Mouse (Mus musculus) liver, adult 10 weeks (tissue): ENCODE measurements around the gene Tmem268. TPM values are rescaled to one million over a fixed set of nuclear protein-coding genes. Genes with fewer than 3 reads are reported as not detected.

ENCODE experiments used
- polyA plus RNA-seq: library from polyadenylated mRNA; stranded (reverse); fragments of 350-450 nt; fragmentation: Illumina TruSeq; extraction: RNeasy Lipid Tissue Mini Kit (QIAGEN cat#74804); gene quantifications from one replicate; pipeline ENCODE4 v1.2.3, GENCODE M21; 2014; ENCODE audit warnings: low read depth, low replicate concordance

Tmem268 gene
- 2.9 TPM for polyA plus RNA-seq

DNA sequence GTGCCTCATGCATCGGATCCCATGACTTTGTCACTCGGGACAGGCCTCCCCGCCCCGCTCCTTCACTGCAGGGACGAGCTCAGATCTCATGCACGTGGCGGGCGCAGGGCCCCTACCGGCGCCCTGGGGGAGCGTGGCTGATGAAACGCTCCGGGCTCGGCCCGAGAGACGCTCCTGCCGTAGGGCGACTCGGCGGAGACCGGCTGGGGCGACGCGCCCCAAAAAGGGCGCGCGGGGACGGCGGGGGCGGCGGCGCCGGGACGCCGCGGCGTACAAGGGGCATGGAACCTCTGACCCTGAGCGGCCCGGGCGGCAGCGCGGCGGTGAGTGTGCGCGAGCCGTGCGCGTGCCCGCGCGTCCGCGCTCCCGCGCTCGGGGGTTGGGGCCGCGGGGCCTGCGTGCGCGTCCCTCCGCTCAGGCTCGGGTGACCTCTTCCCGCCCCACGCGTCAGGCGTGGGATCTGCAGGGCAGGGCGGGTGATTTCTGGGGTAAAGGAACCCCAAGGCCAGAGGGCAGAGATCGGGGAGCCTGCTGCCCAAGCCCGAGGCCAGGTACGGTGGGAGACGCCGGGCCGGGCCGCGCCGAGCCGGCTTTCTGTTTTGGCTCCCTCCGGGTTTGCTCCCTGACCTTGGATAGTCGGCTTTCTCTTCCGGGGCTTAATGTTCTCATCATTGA lies at the start of gene Tmem268:
Gene Tmem268 (plus strand): TSS at position 375 of the 675 bp plus-strand sequence.

DNA sequence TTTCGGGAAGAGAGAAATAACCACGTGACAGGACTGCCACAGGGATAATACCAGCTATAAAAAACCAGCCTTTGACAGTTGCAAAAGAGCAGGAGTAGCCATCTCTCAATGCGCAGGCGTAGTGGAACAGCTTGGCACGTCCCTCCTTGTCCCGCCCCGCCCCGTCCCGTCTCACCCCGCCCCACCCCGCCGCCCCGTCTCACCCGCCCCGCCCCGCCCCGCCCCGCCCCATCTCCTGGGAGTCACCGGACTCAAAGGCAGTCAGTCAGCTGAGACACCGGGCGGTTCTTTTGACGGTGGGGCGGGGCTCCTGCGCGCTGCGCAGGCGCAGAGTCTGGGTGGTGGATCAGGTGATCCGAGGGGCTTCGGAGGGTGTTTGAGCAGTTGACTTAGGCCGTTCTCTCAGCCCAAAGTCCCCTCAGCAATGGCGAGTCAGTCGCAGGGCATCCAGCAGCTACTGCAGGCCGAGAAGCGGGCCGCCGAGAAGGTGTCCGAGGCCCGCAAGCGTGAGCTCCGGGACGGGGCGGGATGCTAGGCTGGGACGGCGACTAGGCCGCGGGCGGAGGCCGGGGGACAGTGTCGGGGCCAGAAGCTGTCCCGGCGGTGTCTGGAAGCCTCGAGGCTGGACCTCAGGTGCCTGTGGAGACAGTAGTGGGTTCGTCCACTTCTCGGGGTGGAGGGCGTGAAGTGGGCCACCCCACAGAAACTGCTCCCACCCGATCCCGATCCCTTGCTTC lies 13.9 kb upstream of the Tmem268 start, which contains the start of gene Atp6v1g1:
Gene Atp6v1g1 (plus strand): TSS at position 279 of the 737 bp plus-strand sequence.

DNA sequence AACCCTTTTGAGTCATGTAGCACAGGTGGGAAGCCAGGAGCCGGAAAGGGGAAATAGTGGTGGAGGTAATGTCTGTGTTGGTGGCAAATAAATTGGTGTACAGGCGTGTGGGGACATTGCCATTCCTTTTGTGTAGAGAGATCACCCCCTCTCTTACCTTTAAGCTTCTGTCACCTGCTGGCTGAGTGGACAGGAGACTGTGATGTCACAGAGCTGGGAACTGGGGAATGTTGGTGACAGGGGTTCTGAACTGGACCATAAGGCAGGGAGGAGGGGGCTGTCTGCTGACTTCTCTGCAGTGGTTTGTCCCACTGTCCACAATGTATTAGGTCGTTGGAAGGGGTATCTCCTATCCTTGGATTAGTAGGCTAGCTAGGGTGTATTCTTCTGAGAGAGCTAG lies 46.4 kb downstream of the Tmem268 start, which contains the start of gene Gm11213:
Gene Gm11213 (minus strand): TSS at position 317 of the 400 bp plus-strand sequence.

DNA sequence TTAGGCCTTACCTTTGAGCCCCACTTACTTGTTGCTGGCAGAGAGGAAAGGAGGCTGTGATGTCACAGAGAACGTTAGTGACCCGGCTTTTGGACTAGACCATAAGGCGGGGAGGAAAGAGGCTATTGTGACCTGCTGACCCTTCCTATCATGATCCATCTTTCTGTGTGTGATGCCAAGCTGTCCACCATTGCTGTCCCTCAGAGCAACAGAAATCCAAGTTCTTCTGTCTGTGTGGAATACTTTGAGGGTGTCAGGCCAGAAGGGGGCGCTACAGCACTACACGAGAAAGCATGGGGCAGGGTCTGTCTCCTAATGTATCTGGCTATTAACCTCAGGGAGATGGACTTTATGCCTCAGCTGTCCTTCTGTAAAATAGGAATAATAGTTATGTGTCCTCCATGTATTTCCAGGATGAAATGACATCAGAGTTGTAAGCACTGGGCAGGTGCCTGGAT lies 63.8 kb downstream of the Tmem268 start, which contains the start of gene Tex48:
Gene Tex48 (minus strand): TSS at position 51 of the 458 bp plus-strand sequence.

Other genes starting within 250 kb of the Tmem268 start
- gene Orm1, start 214.2 kb upstream of the Tmem268 start, polyA plus RNA-seq, result 1,994 TPM
- 44.5 TPM for gene Orm3, start 202.6 kb upstream of the Tmem268 start, polyA plus RNA-seq
- gene Orm2, start 196.3 kb upstream of the Tmem268 start, polyA plus RNA-seq, result 74.8 TPM
- 0.05 TPM for gene Akna, start 155.4 kb upstream of the Tmem268 start, polyA plus RNA-seq
- gene Whrn, start 62.8 kb upstream of the Tmem268 start, polyA plus RNA-seq, result not detected
- 112 TPM for gene Atp6v1g1, start 14.0 kb upstream of the Tmem268 start, polyA plus RNA-seq
- gene Gm11213, start 46.5 kb downstream of the Tmem268 start, polyA plus RNA-seq, result not detected
- gene Tex48, start 63.6 kb downstream of the Tmem268 start, polyA plus RNA-seq, result not detected
- gene Gm11214, start 104.6 kb downstream of the Tmem268 start, polyA plus RNA-seq, result not detected
- not detected for gene Tnfsf15, start 186.3 kb downstream of the Tmem268 start, polyA plus RNA-seq